17 mouse cellular contexts compared by ENCODE assay signal in the genomic region with DNA sequence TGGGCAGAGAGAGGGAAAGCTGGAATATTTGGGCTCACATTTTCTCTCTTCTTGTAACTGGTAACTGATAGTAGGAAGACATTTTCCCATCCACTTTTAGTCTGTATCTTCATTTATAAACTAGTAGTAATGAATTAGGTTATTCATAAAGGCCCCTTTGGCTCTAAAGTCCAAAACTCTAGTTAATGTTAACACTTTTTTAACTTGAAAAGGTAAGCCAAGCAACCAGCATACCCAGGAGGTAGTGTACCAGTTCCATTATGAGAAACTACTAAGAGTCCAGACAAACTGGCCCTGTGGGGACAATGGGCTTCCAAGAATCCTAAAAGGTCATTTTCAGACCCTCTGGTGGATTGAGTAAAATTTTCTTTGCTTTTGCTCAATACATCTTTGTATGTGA.
"Had no signal": no experiment of that assay in that cellular context is flagged by ENCODE, and none has a peak within 500 bp of the region (broad histone marks: within the 10 kb centered on the region; RNA-seq: fewer than 3 reads in every experiment).

No protein-coding gene starts in this region.

- H3K27ac ChIP-seq: lung, embryonic 15.5 days; macrophage; midbrain, embryonic 13.5 days; midbrain, embryonic 15.5 days; neural tube, embryonic 12.5 days; stomach, embryonic 15.5 days; stomach, postnatal 0 days had no signal

- ATAC-seq: lung, postnatal 0 days; midbrain, embryonic 13.5 days; midbrain, embryonic 15.5 days had no signal

- DNase-seq: lung, adult 2 months; lung, postnatal 14 days; lung, postnatal 36 days; right cerebral cortex, postnatal 14 days; thymus, adult 2 months; thymus, postnatal 25 days; thymus, postnatal 4 days had no signal

- H3K9me3 ChIP-seq: lung, embryonic 15.5 days; megakaryocyte, embryonic 14.5 days; midbrain, embryonic 13.5 days; midbrain, embryonic 15.5 days; neural tube, embryonic 12.5 days; stomach, embryonic 15.5 days had no signal

- H3K4me2 ChIP-seq: lung, embryonic 15.5 days; midbrain, embryonic 11.5 days; midbrain, embryonic 13.5 days; midbrain, embryonic 15.5 days; neural tube, embryonic 12.5 days; stomach, embryonic 15.5 days had no signal

- H3K36me3 ChIP-seq: lung, embryonic 15.5 days; midbrain, embryonic 13.5 days; midbrain, embryonic 15.5 days; neural tube, embryonic 12.5 days; stomach, embryonic 15.5 days had no signal

- H3K4me3 ChIP-seq: lung, embryonic 15.5 days; megakaryocyte, embryonic 14.5 days; midbrain, embryonic 13.5 days; midbrain, embryonic 15.5 days; neural tube, embryonic 12.5 days; stomach, embryonic 15.5 days had no signal

- H3K4me1 ChIP-seq: lung, embryonic 15.5 days; megakaryocyte, embryonic 14.5 days; midbrain, embryonic 13.5 days; midbrain, embryonic 15.5 days; neural tube, embryonic 12.5 days; stomach, embryonic 15.5 days had no signal

- H3K27me3 ChIP-seq: lung, embryonic 15.5 days; megakaryocyte, embryonic 14.5 days; midbrain, embryonic 13.5 days; midbrain, embryonic 15.5 days; neural tube, embryonic 12.5 days; stomach, embryonic 15.5 days had no signal

- H3K9ac ChIP-seq: lung, embryonic 15.5 days; midbrain, embryonic 13.5 days; midbrain, embryonic 15.5 days; neural tube, embryonic 12.5 days; stomach, embryonic 15.5 days had no signal
